Mouse (Mus musculus) embryo, embryonic 11.5 days (tissue): ENCODE results near the gene Mrpl38.
"Not testable (repeated sequence)": the region's sequence is repeated elsewhere in the genome, so short reads cannot be mapped to it uniquely, and the experiment has no call there.

Experiments used
- DNase-seq: peaks from one replicate; pipeline ENCODE4 v3.0.0-alpha.2; 2012; ENCODE audit warnings: low read depth, low spot score

Mrpl38 gene

DNA sequence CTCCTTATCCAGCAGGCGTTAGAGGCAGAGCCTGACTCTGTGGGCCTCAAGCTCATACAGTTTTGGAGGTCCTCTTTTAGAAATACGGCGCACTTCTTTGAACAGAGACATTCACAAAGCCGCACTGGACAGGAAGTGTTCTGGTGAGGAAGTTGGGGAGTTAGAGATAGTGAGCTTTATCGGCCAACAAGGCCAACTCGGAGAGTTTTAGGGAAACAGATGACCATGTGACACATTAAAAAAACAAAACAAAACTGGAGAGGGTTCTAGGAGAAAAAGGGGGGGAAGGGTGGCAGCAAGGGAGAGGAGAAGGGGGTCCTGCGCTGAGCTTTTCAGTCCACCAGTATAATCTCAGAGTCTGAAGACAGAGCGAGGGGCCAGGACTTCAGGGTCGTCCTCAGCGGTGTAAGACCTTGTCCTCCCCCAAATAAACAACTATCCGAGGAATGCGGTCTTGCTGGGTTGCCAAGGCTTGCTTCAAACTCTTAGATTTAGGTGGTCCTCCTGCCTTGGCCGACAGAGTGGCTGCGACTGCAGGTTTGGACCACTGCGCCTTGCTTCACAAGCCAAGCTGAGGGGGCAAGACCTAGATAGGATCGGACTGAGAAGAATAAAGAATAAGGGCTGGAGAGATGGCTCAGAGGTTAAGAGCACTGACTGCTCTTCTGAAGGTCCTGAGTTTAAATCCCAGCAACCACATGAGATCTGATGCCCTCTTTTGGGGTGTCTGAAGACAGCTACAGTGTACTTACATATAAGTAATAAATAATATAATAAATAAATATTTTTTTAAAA is 44.7 kb downstream of the Mrpl38 start:
- DNase-seq = no peak

DNA sequence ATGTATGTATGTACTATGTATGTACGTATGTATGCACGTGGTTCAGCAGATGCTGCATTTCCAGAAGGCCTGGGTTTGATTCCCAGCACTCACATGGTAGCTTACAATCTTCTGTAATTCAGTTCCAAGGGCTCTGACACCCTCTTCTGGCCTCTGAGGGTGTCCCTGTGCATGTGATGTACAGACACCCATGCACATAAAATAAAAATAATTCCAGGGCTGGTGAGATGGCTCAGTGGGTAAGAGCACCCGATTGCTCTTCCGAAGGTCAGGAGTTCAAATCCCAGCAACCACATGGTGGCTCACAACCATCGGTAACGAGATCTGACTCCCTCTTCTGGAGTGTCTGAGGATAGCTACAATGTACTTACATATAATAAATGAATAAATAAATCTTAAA is 45.7 kb downstream of the Mrpl38 start:
- not testable (repeated sequence) for DNase-seq

DNA sequence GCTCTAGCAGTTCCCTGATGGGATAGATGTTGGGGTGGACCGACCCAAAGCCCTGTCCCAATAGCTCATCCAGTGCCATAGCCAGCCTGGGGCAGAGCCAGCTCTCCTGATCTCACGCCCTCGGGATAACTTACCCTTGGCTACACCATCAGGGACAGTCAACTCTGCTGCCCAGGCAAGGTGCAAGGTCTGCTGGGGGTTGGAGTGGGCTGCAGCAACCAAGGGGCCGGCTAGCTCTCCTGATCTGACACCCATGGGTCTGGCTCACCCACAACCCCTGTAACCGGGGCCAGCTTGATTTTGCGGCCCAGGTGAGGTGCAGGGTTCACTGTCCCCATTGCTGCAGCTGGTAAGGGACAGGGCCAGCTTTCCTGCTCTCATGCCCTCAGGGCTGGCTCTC is 47.1 kb downstream of the Mrpl38 start:
- DNase-seq = no peak

DNA sequence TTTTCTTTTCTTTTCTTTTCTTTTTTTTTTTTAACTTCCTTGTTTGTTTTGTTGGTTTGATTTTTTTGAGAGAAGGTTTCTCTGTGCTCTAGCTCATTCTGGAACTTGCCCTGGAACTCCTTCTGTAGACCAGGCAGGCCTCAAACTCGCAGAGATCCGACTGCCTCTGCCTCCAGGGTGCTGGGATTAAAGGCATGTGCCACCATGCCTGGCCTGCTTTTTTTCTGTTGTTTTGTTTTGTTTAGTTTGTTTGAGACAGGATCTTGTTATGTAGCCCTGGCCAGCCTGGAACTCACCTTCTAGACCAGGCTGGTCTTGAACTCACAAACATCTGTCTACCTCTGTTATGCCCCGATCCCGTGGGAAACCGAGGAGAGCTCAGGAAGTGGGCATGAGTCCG is 49.1 kb downstream of the Mrpl38 start:
- no peak for DNase-seq

DNA sequence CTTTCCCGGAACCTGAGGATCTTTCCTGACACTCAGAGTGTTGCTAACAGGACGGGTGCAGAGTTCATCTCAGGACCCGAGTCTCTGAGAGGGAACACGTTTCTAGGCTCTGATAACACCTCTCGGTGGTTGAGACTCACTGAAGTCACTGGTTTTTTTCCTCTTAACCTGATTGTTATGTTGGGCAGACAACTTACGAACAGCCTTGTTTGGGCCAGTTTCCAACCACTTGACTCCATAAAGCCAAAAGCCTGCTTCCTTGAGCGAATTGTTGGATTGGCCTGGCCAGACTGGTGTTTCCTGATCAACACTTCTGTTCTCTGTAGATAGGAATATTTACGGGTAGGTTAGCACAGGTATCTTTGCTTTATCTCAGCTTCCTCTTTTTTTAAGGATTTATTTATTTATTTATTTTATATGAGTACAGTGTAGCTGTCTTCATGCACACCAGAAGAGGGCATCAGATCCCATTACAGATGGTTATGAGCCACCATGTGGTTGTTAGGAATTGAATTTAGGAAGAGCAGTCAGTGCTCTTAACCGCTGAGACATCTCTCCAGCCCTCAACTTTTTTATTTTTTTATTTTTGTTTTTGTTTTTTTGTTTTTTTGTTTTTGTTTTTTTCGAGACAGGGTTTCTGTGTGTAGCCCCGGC is 49.8 kb downstream of the Mrpl38 start:
- no peak for DNase-seq

DNA sequence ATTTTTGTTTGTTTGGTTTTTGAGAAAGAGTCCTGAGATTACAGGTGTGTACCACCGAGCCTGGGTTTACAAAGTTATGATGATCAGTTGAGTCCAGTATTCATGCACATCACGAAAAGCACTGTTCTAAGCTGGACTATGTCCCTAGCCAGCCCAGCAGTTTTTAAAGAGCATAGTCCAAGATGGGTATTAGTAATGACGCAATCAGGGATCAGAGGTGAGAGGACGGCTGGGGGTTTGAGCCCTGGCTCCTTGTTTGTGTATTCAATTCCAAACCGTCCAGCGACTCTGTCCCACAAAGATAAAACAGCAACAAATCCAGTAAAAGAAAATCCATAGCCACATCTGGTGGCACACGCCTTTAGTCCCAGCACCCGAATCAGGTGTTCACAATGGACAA is 50.5 kb downstream of the Mrpl38 start:
- no peak for DNase-seq

DNA sequence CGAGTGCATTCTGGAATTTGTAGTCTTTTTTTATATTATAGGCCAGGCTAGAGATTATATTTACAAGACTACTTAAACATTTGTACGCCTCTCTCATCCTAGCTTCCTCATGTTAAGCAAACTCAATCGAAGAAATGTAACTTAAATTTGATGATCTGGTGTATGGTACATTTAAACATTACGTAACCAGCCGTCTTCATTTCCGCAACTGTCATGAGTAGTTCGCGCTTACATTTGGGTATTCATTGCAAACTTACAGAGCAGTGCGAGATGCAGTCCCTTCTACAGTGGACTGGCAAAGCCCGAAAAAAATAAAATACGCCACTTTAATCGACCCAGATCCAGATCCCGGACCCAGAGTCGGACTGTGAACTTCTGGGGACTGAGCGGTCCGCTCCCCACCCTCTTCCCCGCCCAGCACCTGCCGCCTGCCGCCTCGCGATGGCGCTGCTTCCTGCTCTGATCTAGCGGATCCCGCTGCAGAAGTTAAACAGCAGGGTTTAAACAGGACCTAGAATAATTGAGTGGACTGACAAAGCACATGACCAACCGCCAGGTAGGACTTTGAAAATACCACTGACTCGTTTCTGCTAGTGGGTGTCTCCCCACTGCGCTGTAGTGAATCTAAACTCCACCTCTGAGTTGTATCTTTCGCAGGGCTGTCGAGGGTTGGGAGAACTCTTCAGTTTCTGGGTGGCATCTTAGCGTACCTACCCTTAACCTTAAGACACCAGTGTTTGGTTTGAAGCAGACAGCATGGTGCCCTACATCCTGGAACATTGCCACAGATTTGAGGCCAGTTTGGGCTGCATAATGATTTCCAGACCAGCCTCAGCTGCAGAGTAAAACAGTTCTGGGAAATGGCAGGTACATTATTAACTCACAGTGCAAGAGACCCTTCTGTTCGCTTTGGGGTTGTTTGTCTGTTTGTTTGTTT is 51.2 kb downstream of the Mrpl38 start:
- DNase-seq = peak; percentile 79

DNA sequence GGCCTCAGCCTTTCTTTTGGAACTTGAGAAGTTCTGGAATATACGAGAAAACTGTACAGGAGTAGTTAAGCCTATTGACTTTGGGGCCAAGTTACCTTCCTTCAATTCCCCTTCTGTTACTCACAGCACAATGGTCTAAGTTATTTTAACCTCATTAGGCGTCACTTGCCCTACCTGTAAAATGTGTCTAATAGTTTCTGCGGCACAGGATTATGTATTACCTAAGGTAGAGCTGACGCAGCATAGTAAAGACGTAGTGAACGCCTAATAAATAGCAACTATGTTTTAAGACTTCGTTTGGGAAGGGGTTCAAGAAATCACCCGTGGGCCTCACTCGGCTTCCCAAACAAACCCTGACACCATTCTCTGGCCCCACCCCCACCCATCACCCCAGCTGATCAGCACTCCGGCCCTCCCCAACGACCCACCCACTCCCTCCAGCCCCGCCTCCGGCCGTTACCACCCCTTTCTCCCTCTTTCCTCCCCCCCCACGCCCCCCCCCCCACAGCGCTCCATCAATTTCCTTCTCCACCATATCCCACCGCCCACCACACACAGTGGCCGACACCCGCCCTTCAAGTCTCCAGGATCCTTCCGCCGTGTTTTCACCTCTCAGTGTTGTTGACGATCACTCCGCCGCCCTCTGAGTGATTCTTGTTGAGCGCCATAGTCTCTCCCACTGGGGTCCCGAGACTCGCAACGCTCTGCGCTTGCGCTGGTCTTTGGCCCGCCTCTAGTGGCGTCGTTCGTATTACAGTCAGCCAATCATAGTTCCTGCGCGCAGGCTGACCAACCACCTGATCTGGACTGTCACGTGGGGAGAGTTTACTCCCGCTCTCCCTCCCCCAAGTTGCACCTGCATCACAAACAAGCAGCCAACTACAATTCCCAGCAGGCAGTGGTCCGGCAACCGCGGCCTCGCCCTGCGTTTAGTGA is 52.1 kb downstream of the Mrpl38 start, which contains the start of gene Wbp2:
Gene Wbp2 (minus strand): TSS at position 738 of the 936 bp plus-strand sequence.
- peak; percentile 97 for DNase-seq

DNA sequence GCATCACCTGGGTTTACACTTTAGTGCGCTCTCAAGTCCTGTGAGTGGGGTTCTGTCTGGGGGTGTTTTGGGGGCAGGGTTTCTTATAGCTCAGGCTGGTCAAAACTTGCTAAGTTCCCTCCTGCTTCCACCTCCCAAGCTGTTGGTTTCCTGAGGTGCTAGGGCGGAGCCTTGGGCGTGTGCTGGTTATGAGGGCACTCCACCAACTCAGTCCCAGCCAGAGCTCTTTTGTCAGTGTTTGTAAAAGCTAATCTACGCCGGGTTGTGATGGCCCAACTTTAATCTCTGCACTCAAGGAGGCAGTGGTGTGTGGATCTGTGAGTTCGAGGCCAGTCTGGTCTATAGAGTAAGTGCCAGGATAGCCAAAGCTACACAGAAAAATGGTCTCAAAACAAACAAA is 54.5 kb downstream of the Mrpl38 start:
- DNase-seq = no peak

DNA sequence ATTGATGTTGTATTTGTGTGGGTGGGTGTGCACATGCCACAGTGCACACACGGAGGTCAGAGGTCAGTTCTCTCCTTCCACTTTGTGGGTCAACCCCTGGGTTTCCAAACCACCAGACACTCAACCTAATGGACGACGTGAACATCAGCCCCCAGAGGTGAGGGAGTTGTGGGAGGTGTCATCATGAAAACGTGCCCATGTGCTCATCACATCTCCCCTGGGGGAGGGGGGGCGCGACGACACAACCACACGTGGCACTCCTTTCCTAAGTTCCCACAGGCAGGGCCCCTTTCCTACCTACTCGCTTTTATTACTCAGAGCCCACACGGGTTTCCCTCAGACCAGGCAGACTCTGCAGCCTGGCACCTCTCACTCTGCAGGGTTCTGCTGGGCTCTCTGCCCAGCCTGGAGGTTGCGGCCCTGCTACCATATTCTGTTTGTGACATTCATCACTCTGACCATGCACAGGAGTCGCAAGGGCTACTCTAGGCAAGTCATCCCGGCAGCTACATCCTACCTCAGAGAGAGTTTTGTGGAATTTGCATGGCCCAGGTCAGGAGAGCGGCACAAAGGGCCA is 55.5 kb downstream of the Mrpl38 start:
- no peak for DNase-seq
